Mouse (Mus musculus) urinary bladder, adult 18-20 months (tissue): ENCODE results near the gene Tnfrsf13b.

Experiments used
- DNase-seq, 2 experiments: peaks; one replicate each; pipeline ENCODE4 v3.0.0; 2022; ENCODE audit warnings: low spot score in 2 of 2, mixed read lengths in 2 of 2

Gene Tnfrsf13b

GRCm38 (mm10) chr11:61126606-61127355 lies at the start of gene Tnfrsf13b:
Tnfrsf13b (plus strand) TSS chr11:61126755.
- DNase-seq, result no peak

DNA sequence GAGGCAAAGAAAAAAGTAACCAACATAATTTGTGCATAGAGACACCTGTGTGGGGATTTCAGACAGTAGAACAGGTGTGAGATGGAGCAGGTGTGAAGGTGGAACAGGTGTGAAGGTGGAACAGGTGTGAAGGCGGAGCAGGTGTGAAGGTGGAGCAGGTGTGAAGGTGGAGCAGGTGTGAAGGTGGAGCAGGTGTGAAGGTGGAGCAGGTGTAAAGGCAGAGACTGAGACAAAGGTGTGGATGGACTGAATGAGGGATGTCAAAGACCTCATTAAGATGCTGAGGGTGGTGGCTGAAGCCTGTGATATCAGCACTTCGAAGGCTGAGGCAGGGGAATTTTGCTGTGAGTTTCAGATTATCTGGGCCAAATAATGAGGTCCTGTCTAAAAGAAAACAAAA lies 44.9 kb upstream of the Tnfrsf13b start:
- no peak for DNase-seq

GRCm38 (mm10) chr11:61090195-61090594 lies 36.4 kb upstream of the Tnfrsf13b start:
- DNase-seq, result no peak

- no peak for DNase-seq
Observed at GRCm38 (mm10) chr11:61091192-61091591, 35.4 kb upstream of the Tnfrsf13b start.

DNA sequence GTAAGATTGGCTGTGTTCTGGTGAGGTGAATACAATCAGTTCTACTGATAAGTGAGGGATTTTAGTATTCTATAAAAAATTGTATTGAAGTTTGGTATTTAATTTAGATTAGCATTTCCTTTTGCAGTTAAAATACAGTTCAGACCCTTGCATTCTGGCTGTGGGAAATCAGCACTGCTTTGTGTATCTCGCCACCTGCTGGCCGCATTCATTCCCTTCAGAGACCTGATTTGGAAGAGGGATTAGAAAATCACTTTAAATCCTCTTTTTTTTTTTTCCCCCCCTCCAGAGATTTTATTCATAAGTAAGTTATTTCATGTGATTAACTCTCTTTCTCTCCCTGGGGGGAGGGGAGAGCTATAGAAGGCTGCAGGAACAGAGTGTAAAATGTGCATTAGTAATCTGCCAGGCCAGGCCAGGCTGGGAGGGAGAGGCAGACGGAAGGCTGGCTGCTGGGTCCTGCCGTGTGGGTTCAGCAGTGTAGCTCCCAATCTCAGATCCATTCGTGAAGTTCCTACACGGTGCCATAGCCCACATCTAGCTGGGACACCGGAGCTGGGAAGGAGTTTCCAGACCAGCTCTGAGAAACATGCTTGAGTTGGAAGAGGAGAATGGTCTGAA lies 34.8 kb upstream of the Tnfrsf13b start:
- DNase-seq, result peak; percentile 42 to 45

DNA sequence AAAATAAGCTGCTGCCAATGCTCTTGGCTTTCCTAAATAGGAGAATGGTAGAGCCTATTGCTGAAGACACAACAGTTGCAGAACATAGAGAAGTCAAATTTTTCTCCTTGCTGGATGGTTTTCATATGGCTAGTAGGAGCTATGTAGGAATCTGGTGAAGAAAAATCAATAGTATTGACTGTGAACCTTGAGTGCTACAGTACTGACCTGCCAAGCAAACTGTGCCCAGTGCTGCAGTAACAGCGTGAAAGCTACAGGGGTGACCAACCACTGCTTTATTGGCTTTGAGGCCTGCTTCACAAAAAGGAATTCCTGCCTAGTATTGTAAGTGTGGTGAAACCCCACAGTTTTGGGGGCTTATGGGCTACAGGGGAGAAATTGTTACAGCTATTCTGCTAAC lies 28.5 kb upstream of the Tnfrsf13b start:
- no peak for DNase-seq

GRCm38 (mm10) chr11:61102397-61103339 lies 23.9 kb upstream of the Tnfrsf13b start:
- DNase-seq, result no peak

- peak; percentile 58 to 71 for DNase-seq
Observed at GRCm38 (mm10) chr11:61104241-61104901, 22.2 kb upstream of the Tnfrsf13b start.

DNA sequence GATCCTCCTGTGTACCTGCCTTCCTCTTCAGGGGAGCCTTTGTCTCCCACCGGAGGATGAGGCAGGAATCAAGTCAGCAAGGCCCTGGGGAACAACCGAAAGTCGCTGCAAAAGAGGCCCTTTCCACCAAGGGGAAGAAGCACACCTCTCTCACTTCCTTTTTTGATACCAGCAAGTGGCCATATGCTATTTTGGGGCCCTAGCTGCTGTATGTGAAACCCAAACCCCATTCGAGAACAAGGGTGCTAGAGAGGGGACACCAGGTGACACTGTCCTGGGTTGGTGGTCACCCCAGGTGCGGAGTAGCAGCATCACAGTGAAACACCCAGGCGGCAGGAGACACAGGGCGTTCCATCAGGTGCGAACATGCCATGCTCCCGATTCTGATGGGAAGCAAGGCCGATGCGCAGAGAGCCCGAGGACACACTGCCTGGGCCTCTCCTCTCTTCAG lies 17.6 kb upstream of the Tnfrsf13b start:
- DNase-seq, result no peak

DNA sequence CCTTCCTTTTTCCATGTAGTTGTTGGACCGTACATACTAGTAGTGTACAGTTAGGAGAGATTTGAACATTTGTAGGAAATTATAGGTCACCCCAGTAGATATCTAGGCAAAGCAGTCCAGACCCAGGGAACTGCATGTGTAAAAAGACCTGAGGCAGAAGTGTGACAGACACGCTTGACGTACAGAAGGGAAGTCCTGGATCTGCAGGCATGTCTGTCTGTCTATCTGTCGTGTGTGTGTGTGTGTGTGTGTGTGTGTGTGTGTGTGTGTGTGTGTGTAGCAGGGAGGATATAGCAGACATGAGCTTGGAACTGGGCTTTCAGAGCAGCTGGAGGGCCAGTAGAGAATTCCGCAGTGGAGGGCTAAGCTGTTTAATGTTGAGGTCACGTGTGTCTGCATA lies 16.8 kb upstream of the Tnfrsf13b start:
- no peak for DNase-seq

DNA sequence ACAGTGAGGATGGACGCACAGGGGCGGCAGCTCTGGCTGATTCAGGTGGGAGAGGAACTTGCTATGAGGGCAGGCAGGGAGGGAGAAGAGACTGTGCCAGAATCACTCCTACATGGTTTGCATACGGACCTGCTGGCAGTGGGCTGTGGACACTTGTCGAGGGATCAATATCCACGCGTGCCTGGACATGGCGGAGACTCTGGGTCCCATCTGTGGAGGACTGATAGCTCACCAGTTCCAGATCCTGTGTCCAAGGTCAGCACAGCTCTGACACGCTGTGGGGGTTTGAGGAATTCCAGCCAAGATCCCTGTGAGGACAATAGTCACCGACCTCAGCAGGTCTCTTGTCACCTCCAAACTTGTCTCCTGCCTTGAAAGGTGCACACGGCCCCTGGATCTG lies 16.4 kb upstream of the Tnfrsf13b start:
- DNase-seq, result no peak

GRCm38 (mm10) chr11:61110928-61111327 lies 15.6 kb upstream of the Tnfrsf13b start:
- no peak for DNase-seq

GRCm38 (mm10) chr11:61111472-61111871 lies 15.1 kb upstream of the Tnfrsf13b start:
- no peak for DNase-seq

DNA sequence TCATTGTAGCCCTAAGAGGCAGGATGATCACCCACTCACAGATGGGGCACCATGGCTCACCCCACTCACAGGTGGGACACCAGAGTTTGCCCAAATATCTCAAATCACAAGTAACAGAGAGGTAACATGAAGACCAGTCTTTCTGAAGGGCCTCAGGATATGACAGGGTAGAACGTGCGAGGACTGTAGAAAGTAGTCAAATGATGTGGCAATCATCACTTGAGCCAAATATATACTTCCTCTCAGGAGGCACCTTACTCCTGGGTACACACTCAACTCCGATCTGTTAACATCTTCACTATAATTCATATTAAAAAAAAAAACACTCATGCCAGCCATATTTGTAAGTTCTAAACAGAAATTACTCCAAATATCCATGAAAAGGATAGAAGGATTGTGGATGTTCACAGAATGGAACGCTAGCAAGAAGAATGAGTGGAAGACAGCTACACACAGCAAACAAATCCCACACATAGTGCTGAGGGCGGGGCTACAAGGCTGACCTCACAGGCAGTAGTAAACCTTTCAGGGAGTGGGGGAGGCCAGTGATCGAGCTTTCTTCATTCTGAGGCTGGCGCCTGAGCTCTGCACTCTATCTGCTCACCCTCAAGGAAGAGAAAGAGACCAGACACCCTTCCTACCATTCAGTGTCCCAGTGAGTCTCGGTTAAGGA lies 14.1 kb upstream of the Tnfrsf13b start:
- DNase-seq, result no peak

DNA sequence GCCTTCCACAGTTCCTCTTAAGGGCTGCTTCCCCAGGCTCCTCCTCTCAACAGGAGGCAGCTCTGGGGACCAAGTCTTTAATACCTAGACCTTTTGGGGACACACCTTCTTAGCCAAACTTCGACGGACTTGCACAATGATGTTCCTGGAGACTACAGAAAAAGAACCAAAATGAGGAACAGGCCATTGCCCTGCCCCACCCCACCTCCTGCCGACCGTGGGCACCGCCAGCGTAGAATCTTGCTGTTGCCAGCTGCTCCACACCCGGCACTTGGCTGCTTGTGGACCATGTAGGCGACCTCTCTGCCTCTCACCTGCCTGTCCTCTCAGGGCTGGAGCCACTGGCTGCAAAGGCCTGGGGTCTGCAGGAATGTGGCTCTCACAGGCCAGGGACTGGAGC lies 10.3 kb upstream of the Tnfrsf13b start:
- no peak for DNase-seq

DNA sequence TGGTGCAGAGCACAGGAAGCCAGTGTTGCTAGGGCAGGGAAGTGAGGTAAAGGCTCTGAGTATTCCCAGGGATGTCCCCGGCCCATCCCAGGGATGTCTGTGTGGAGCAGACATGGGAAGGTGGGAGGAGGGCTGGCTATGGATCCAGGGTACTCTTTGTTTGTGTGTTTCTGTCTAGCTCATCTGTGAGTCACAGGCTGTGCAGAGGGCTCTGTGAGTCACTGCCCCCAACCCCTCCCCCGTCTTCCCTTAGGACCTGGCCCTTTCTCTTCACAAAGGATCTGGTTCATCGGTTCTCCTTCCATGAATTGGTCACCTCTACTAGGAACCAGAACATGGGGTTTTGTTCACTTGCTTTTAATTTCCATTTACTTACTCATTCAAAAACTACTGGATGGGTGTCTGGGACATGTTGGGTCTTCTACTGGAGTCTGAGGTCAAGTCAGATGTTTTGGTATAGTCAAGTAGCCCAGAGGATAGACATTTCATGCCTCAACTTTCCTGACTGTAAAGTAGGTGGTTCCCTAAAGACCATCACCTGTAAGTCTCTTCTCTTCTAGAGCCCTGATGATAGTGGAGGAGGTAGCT lies 6.5 kb upstream of the Tnfrsf13b start:
- DNase-seq, result no peak

DNA sequence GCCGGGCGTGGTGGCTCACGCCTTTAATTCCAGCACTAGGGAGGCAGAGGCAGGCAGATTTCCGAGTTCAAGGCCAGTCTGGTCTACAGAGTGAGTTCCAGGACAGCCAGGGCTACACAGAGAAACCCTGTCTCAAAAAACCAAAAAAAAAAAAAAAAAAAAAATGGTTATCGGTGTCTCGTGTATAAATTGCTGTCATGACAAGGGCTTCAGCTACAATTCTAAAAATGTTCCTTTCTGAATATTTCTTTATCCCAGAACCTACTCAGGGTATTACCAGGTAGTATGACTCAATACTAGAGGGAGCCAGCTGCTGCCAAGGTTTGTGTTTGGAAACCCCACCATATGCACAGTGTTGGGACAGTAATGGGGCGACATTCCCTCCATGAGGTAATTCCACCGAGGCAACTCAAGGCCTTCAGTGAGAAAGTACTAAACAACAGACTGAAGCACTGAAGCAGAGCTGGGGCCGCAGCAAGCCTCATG lies 4.2 kb upstream of the Tnfrsf13b start:
- no peak for DNase-seq

DNA sequence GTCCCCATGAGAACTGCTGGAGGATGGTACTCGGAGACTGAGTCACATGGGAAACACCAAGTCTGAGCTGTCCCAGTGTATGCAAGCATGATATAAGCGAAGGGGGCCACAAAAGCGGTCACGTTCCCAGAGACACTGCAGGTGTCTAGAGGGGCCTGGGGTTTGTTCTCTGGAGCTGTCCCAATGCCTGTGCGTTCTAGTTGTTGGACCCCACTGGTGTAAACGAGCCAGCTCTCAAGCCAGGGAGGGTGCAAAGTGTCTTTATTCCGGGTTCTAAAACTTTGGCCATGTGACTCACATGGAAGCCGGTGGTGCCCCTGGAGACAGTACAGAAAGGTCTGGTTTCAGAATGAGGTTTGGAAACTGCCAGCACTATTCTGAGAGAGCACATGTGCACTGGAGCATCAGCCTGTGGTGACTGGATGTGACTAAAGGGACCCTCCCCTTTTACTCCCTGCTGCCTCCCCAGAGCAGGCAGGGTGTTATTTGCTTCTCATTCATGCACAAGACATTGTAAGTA lies 3.7 kb upstream of the Tnfrsf13b start:
- DNase-seq, result no peak

DNA sequence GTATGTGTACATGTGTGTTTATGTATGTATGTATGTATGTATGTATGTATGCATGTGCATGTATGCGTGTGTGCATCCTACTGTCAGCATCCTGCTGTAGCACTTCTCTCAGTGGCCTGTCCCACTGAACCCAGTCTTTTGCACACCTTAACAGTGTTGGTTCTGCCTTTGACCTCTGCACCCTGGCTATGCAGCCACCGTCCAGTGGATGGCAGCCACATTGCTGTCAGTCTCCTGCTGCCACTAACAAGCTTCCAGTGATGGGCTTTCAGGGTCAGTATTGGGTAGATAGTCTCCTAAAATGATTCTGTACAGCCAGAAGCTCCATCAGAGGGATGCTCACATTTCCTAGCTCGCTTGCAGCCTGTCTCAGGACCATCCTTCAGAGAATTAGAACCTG lies 2.7 kb upstream of the Tnfrsf13b start:
- DNase-seq, result no peak

DNA sequence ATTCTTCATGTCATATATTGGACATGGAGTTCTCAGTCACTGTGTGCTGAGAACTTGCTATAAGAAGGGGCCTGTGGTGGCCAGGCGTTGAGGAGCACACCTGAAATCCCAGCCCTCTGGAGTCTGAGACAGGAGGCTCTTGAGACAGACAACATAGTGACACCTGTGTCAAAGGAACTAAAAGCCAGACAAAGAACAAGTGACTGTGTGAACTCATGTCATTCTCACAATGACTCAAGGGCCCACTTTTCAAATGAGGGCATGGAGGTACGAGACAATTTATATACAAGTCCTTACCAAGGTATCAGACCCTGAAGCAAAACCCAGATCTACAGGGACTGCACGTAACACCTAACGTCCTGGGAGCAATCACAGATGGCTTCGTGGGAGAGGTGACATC lies 585 bp upstream of the Tnfrsf13b start:
- no peak for DNase-seq
